Mouse (Mus musculus) limb, embryonic 13.5 days (tissue): Measurements from ENCODE around the gene Dbndd2. TPM values are rescaled to one million over a fixed set of nuclear protein-coding genes. Genes with fewer than 3 reads are reported as not detected.
A peak's percentile ranks its signal among the peaks of the same experiment; 100 is the strongest.

Source experiments
- ATAC-seq: fragments of 200-750 bp; cut with Nextera tagmentation; 2 replicates; pipeline ENCODE4 v1.8.0; 2017; ENCODE audit warnings: low read depth, moderate number of reproducible peaks, moderate TSS enrichment; ENCODE audit not compliant: low FRiP score
- H3K27ac ChIP-seq: fragments of 300-500 bp; sonication (generic); 2 replicates; pipeline ENCODE4 v1.5.1; 2015; ENCODE audit warnings: inconsistent platforms, mild to moderate bottlenecking, moderate library complexity
- H3K27me3 ChIP-seq: fragments of 300-500 bp; sonication (generic); 2 replicates; pipeline ENCODE4 v1.6.1; 2015; ENCODE audit warnings: mild to moderate bottlenecking, inconsistent platforms
- H3K36me3 ChIP-seq: fragments of 300-500 bp; sonication (generic); 2 replicates; pipeline ENCODE4 v1.6.1; 2015; ENCODE audit warnings: inconsistent platforms, mild to moderate bottlenecking, moderate library complexity
- H3K4me1 ChIP-seq: fragments of 300-500 bp; sonication (generic); 2 replicates; pipeline ENCODE4 v1.6.1; 2015; ENCODE audit warnings: inconsistent platforms
- H3K4me2 ChIP-seq: fragments of 300-500 bp; sonication (generic); replicated peaks from 2 replicates; pipeline ENCODE4 v1.6.1; 2015; ENCODE audit warnings: inconsistent platforms, mild to moderate bottlenecking, moderate library complexity
- H3K4me3 ChIP-seq: fragments of 300-500 bp; sonication (generic); 2 replicates; pipeline ENCODE4 v1.5.1; 2015; ENCODE audit warnings: moderate library complexity, mild to moderate bottlenecking, inconsistent platforms
- H3K9ac ChIP-seq: fragments of 300-500 bp; sonication (generic); 2 replicates; pipeline ENCODE4 v1.6.1; 2015; ENCODE audit warnings: mild to moderate bottlenecking, inconsistent platforms
- H3K9me3 ChIP-seq: fragments of 300-500 bp; sonication (generic); 2 replicates; pipeline ENCODE4 v1.6.1; 2016; ENCODE audit warnings: inconsistent platforms
- WGBS: fragments of 180-500 bp; shearing (Covaris S2); methylation state at CpG from one replicate; pipeline ENCODE4 v1.1.7; 2015; 5-methylcytosine and 5-hydroxymethylcytosine counted together
- polyA plus RNA-seq: library from polyadenylated mRNA; unstranded; fragments of >200 nt; fragmentation: Nextera tagmentation; extraction: Ambion mirVana; gene quantifications from 2 replicates; pipeline ENCODE4 v1.2.1, GENCODE M21; 2015

Gene Dbndd2
- 1.4 and 2.3 TPM in 2 replicates for polyA plus RNA-seq

DNA sequence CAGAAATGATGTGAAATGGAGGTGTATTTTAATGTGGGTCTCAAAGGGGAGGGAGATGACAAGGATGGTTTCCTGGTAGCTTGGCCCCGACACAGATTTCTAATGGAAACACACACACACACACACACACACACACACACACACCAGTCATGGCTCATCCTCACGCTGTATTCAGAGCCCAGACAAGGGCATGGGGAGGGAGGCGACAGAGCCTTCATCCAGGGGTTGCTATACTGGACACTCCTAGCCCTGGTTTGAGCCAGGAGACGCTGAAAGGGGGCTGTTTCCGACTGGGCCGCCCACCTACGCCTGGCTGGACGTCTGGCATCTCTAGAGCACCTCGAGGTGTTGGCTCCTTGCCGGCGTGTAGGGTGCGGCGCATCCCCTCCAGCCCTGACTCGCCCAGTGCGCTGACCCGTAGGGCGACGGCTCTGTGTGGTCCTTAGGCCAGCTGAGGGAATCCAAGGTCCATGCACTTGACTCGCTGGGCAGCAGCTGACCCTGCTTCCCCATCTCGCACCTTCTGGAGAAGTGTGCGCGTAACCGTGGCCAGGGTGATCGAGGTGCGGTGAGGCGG is at the start of gene Dbndd2:
Gene Dbndd2, plus strand, starts transcription at position 426 of the 577 bp plus-strand sequence.
- H3K27ac ChIP-seq, result no peak within 1 kb of the TSS
- WGBS, result under 1% methylated on average over 25 of the region's 26 CpGs
- H3K27me3 ChIP-seq, result peaks cover 53% of the 10 kb centered on the region
- H3K36me3 ChIP-seq, result peaks cover 5% of the 10 kb centered on the region
- no peaks in the 10 kb centered on the region for H3K9me3 ChIP-seq
- peak within 1 kb of the TSS; percentile 75 for H3K4me3 ChIP-seq
- H3K9ac ChIP-seq, result peak within 1 kb of the TSS; percentile 78
- 0 out of 2 replicates have a peak, but pooled peaks have one; percentile 26 for ATAC-seq
- H3K4me2 ChIP-seq, result peak within 1 kb of the TSS; percentile 100
- peaks cover 15% of the 10 kb centered on the region for H3K4me1 ChIP-seq

DNA sequence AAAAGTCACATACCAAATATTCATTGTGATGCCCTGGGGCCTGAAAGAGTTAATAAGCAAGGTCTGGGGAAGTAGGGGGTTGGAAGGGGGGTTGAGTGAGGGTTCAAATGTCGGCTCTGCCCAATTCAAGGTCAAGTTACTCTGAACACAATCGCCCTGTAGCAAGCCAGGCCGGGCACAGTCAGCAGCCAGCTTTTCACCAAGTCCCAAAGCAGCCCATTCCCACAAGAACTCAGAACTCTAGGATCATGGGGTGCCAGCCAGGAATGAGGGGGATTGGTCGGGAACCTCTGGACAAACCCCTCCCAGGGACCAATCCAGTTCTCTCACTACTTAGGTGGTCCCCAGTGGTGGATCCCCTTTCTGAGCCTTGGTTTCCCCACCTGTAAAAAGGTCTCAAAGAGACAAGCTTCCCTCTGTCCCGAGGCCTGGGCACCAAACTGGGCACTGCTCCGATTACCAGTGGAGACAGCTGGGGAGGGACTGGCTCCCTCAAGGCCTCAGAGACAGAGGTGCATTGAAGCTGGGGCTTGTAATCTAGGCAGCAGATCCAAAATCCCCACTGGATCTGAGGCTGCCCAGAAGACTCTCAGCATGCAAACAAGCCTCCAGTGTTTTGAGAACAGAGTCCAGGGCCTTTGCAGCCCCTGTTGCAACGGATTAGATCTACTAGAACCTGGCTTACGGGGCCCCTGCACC is 49.5 kb upstream of the Dbndd2 start:
- H3K4me1 ChIP-seq, result peaks cover 99% of the 10 kb centered on the region
- peak overlapping the region; percentile 63 for H3K27ac ChIP-seq
- H3K4me3 ChIP-seq, result no peak overlapping the region
- peak overlapping the region; percentile 33 for H3K4me2 ChIP-seq
- H3K9ac ChIP-seq, result peak overlapping the region; percentile 9; the same call in 1 of the 2 replicates
- ATAC-seq, result no peak
- 15% methylated on average over 8 of the region's 8 CpGs for WGBS
- H3K9me3 ChIP-seq, result no peaks in the 10 kb centered on the region
- H3K27me3 ChIP-seq, result peaks cover 3% of the 10 kb centered on the region; the same call in 1 of the 2 replicates
- no peaks in the 10 kb centered on the region for H3K36me3 ChIP-seq

DNA sequence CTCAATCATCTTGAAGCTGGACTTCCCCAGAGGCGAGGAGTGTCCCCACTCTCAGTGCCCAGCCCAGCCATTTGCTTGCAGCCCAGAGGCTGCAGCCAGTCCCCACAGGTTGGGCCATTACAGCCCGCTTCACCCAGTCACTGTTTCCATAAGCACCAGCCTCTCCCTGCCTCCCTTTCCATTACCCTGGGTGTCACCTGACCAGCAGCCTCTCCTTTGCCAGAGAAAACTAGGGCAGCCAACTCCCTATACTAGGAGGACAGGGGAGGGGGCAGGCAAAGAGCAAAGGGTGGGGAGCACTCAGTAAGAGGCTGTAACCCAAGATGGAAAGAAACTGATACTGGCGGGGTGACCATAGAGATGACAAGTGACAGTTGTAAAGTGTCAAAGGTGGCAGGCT is 48.9 kb upstream of the Dbndd2 start:
- Histone ChIP-seq H3K27me3 (peaks cover 7% of the 10 kb centered on the region; the same call in 1 of the 2 replicates), H3K4me1 (peaks cover 99% of the 10 kb centered on the region), H3K9me3 (no peaks in the 10 kb centered on the region), H3K27ac (peak overlapping the region; percentile 63), H3K4me2 (peak overlapping the region; percentile 33; the same call in 1 of the 2 replicates), H3K9ac (peak overlapping the region; percentile 9; the same call in 1 of the 2 replicates), H3K36me3 (no peaks in the 10 kb centered on the region), H3K4me3 (no peak overlapping the region)
- ATAC-seq, result 0 out of 2 replicates have a peak, but pooled peaks have one; percentile 17
- 57% methylated on average over 3 of the region's 3 CpGs for WGBS

DNA sequence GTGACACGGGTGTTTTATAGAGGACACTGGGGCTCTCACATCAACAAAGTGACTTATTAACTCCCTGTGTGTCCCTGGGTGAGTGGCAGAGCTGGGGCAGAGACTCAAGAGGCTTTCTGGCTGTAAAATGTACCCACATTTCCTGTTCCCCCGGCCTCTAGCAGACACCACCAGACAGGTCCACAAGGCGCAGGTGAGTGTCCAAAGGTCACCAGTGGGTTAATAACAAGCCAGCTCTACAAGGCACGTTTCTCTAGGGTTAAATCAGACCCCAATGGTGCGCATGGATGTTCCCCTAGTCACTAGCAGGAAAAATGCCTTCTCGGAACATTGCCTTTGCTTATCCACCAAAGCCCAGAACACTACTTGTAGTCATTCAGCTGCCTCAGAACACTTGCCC is 48.2 kb upstream of the Dbndd2 start:
- Histone ChIP-seq H3K36me3 (no peaks in the 10 kb centered on the region), H3K9ac (no peak overlapping the region), H3K9me3 (no peaks in the 10 kb centered on the region), H3K4me3 (no peak overlapping the region), H3K27me3 (peaks cover 7% of the 10 kb centered on the region; the same call in 1 of the 2 replicates), H3K4me2 (no peak overlapping the region), H3K4me1 (peaks cover 96% of the 10 kb centered on the region), H3K27ac (no peak overlapping the region)
- no peak for ATAC-seq
- WGBS, result 37% methylated on average over 6 of the region's 6 CpGs

DNA sequence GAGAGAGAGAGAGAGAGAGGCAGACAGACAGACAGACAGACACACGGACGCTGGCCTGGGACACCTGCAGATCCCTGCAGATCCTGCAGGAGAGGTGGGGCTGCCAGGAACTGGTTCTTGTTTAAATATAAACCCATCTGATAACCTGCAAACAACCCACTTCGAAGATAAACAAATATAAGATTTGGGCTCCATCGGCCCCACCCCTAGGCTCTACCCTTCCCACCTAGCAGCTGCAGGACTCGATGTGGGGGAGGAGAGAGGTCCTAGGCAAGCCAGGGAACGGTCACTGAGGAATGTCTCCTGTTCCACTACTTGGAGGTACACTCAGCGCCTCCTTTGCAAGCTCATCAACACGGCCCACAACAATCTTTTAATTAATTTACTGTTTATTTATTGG is 47.6 kb upstream of the Dbndd2 start:
- Histone ChIP-seq H3K4me2 (no peak overlapping the region), H3K27ac (no peak overlapping the region), H3K9me3 (no peaks in the 10 kb centered on the region), H3K27me3 (peaks cover 7% of the 10 kb centered on the region; the same call in 1 of the 2 replicates), H3K4me3 (no peak overlapping the region), H3K36me3 (no peaks in the 10 kb centered on the region), H3K4me1 (peaks cover 92% of the 10 kb centered on the region), H3K9ac (no peak overlapping the region)
- ATAC-seq, result no peak
- WGBS, result 40% methylated on average over 8 of the region's 8 CpGs

DNA sequence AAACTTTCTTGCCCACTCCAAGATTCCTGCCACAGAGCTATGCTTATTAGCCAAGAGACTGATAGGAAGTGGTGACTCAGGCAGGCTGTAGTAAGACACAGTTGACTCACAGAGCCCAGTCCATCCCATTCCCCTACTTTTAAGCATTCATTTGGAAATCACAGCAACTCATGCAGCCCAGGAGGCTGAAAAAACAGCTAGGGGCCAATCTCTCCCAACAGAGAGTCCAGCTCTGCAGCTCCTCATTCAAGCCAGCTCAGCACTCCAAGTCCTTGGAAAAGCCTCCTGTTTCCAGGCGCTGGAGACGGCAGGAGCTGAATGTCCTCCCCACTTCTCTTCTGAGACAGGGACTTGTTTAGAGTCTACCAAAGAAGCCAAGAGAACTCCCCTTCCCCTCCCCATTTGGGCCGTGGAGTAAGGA is 46.9 kb upstream of the Dbndd2 start:
- Histone ChIP-seq H3K9ac (no peak overlapping the region), H3K27me3 (peaks cover 7% of the 10 kb centered on the region; the same call in 1 of the 2 replicates), H3K27ac (no peak overlapping the region), H3K9me3 (no peaks in the 10 kb centered on the region), H3K4me2 (no peak overlapping the region), H3K4me3 (no peak overlapping the region), H3K36me3 (no peaks in the 10 kb centered on the region), H3K4me1 (peaks cover 91% of the 10 kb centered on the region)
- no peak for ATAC-seq
- 64% methylated on average over 3 of the region's 3 CpGs for WGBS

DNA sequence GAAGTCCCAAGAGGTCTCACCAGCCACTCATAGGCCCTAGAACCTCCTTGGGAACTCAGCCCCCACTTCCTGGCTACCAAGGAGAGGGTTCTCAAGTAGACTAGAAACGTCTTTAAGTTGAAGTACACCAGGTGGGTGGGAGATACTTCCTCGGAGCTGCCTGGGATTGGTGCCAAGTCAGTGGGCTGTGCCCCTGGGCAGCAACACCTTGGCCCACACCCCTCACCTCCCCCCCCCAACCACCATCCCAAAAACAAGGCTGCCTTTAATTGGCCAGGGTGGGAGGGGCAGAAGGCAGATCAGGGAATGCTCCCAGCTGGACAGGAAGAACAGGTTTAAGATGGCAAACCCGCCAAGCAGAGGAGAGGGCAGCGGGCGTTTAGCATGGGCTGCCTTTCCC is 45.6 kb upstream of the Dbndd2 start:
- Histone ChIP-seq H3K9ac (no peak overlapping the region), H3K27ac (no peak overlapping the region), H3K4me2 (peak overlapping the region; percentile 30), H3K4me3 (no peak overlapping the region), H3K4me1 (peaks cover 78% of the 10 kb centered on the region), H3K27me3 (peaks cover 7% of the 10 kb centered on the region; the same call in 1 of the 2 replicates), H3K9me3 (no peaks in the 10 kb centered on the region), H3K36me3 (no peaks in the 10 kb centered on the region)
- ATAC-seq, result no peak
- 53% methylated on average over 5 of the region's 5 CpGs for WGBS

DNA sequence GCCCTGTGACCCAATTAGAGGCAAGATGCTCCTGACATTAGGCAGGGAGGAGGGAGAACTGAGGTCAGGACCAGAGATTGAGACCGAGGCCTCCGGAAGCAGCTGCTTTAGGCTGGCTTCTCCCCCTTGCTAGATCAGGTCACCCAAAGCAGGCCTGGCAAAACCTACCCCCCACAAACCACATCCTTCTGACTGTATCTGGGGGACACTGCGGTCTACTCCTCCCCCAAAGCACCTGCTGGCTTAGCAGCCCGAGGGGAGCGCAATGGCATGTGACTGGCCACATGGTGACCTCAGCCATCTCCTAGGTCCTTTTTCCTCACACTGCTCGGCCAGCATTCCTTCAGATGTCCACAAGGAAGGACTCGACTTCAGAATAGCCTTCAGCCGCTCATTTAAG is 44.8 kb upstream of the Dbndd2 start:
- H3K9ac ChIP-seq, result peak overlapping the region; percentile 51

DNA sequence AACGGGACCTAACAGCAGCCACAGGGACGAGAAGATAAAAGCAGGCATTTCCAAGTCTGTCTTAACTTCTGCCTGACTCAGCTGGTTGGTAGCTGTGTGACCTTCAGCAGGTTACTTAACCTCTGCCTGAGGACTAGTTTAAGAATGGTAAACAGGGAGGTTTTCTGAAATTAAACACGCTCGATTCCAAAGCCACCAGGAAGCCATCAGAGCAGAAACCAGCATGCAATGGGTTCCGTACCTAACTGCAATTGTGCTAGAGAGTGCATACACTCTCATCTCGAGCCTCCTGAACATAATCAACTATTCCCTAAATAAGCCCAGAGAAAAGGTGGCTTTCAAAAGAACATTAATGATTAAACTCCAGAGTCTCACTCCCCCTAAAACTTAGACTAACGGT is 44.2 kb upstream of the Dbndd2 start:
- peak overlapping the region; percentile 72 for H3K4me3 ChIP-seq
- H3K27me3 ChIP-seq, result peaks cover 10% of the 10 kb centered on the region; the same call in 1 of the 2 replicates
- peak overlapping the region; percentile 86 for H3K4me2 ChIP-seq
- H3K9me3 ChIP-seq, result no peaks in the 10 kb centered on the region
- H3K27ac ChIP-seq, result no peak overlapping the region
- ATAC-seq, result no peak
- no peaks in the 10 kb centered on the region for H3K36me3 ChIP-seq
- H3K4me1 ChIP-seq, result peaks cover 64% of the 10 kb centered on the region
- 27% methylated on average over 7 of the region's 7 CpGs for WGBS
- H3K9ac ChIP-seq, result peak overlapping the region; percentile 88

More for the DNA sequence above, 44.8 kb upstream of the Dbndd2 start:
- ATAC-seq, result no peak
- Histone ChIP-seq H3K4me1 (peaks cover 70% of the 10 kb centered on the region), H3K4me3 (peak overlapping the region; percentile 72), H3K9me3 (no peaks in the 10 kb centered on the region), H3K27me3 (peaks cover 10% of the 10 kb centered on the region; the same call in 1 of the 2 replicates), H3K27ac (no peak overlapping the region), H3K36me3 (no peaks in the 10 kb centered on the region), H3K4me2 (peak overlapping the region; percentile 86)
- WGBS, result 37% methylated on average over 8 of the region's 8 CpGs

DNA sequence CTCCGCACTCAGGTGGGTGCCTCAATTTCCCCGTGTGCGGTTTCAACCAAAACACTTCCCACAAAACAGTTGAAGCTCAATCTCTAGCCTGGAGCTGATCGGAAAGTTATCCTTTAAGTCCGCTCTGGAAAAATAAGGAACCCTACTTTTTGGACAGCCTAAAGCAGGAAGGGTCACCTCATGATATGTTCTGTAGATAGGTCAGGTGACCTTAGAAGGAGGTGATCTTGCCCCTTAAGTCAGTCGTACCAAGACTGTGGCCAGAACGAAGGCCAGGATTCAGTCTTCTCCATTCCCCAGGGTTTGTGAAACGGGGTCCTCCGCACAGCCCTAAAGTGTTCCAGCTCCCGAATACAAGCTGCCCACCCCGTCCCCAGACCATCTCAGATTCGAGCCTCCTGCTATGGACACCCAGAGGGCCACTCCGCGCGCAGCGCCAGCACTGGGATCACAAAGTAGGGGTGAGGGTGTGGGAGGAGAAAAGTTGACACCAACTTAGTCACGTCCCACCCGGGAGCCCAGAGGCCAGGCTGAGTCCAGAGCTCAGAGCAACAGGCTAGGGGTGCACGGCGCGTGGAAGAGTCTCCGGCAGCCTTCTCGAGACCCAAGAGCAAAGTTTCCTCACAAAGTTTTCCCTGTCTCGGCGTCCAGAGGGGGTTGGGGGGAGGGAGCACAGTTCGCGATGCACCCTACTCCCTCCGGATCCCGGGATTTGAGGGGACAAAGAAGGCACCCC is 43.4 kb upstream of the Dbndd2 start:
- peaks cover 10% of the 10 kb centered on the region; the same call in 1 of the 2 replicates for H3K27me3 ChIP-seq
- H3K9me3 ChIP-seq, result no peaks in the 10 kb centered on the region
- peak overlapping the region; percentile 88 for H3K9ac ChIP-seq
- peaks cover 56% of the 10 kb centered on the region for H3K4me1 ChIP-seq
- H3K4me2 ChIP-seq, result peak overlapping the region; percentile 86
- H3K4me3 ChIP-seq, result peak overlapping the region; percentile 72
- H3K36me3 ChIP-seq, result no peaks in the 10 kb centered on the region
- peak overlapping the region; percentile 74 for H3K27ac ChIP-seq
- ATAC-seq, result peak; percentile 44; the same call in 1 of the 2 replicates
- whole genome bisulfite sequencing, result 2% methylated on average over 29 of the region's 29 CpGs

DNA sequence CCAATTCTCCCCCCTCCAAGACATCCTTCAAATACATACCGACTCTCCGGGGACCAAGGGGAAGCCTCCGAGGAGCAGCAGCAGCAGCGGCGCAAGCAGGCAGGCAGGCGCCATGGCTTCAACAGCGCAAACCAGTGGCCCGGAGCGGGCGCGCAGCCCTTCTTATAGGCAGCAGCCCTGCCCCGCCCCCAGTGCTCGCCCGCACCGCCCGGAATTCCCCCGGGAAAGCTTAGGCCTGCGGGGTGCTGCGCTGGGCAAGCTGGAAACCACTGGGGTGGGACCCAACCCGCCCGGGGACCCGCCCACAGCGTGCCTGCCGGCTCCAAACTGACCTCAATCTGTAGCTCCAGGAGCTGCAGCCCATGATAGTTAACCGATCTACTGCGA is 42.9 kb upstream of the Dbndd2 start:
- H3K27me3 ChIP-seq, result peaks cover 10% of the 10 kb centered on the region; the same call in 1 of the 2 replicates
- H3K9me3 ChIP-seq, result no peaks in the 10 kb centered on the region
- H3K4me2 ChIP-seq, result peak overlapping the region; percentile 86
- H3K27ac ChIP-seq, result peak overlapping the region; percentile 74
- peak overlapping the region; percentile 72 for H3K4me3 ChIP-seq
- peak overlapping the region; percentile 88 for H3K9ac ChIP-seq
- peaks cover 51% of the 10 kb centered on the region for H3K4me1 ChIP-seq
- WGBS, result under 1% methylated on average over 26 of the region's 26 CpGs
- ATAC-seq, result peak; percentile 89
- no peaks in the 10 kb centered on the region for H3K36me3 ChIP-seq
